Mouse (Mus musculus): Measurements from ENCODE around the gene Runx2. TPM values are rescaled to one million over a fixed set of nuclear protein-coding genes. Genes with fewer than 3 reads are reported as not detected.

Gene Runx2
- polyA plus RNA-seq, 1 experiment: 9.8 TPM

GRCm38 (mm10) chr17:44821940-44822339 lies 7.3 kb upstream of the Runx2 start:
- WGBS: 87% methylated on average over 5 of the region's 5 CpGs
- no peaks in the 10 kb centered on the region for H3K4me1 ChIP-seq (ENCODE audit: control insufficient read depth, insufficient read depth, insufficient read length, low read length)
- TF ChIP-seq CTCF (IDR thresholded peaks at IDR 0.05; ENCODE audit: extremely low read depth, insufficient read length, insufficient replicate concordance, low read depth, low read length) (no peak), POLR2A (IDR thresholded peaks at IDR 0.05; ENCODE audit: low read depth, low read length) (no peak)
- no peaks in the 10 kb centered on the region for H3K36me3 ChIP-seq (ENCODE audit: control insufficient read depth, insufficient read depth, low read length)
- no peaks in the 10 kb centered on the region for H3K27me3 ChIP-seq (ENCODE audit: control insufficient read depth, insufficient read depth, low read length)
- no peak overlapping the region for H3K4me3 ChIP-seq (ENCODE audit: low read depth, low read length)
- H3K27ac ChIP-seq (ENCODE audit: insufficient read depth, low read depth, low read length): no peak overlapping the region

- no peaks in the 10 kb centered on the region for H3K4me1 ChIP-seq (ENCODE audit: control insufficient read depth, insufficient read depth, insufficient read length, low read length)
- no peak overlapping the region for H3K4me3 ChIP-seq (ENCODE audit: low read depth, low read length)
- H3K27me3 ChIP-seq (ENCODE audit: control insufficient read depth, insufficient read depth, low read length): no peaks in the 10 kb centered on the region
- no peaks in the 10 kb centered on the region for H3K36me3 ChIP-seq (ENCODE audit: control insufficient read depth, insufficient read depth, low read length)
- 92% methylated on average over 4 of the region's 4 CpGs for WGBS
- no peak for TF ChIP-seq CTCF (IDR thresholded peaks at IDR 0.05; ENCODE audit: extremely low read depth, insufficient read length, insufficient replicate concordance, low read depth, low read length)
- TF ChIP-seq POLR2A (IDR thresholded peaks at IDR 0.05; ENCODE audit: low read depth, low read length): no peak
- H3K27ac ChIP-seq (ENCODE audit: insufficient read depth, low read depth, low read length): no peak overlapping the region
Observed at GRCm38 (mm10) chr17:44819816-44820215, 5.2 kb upstream of the Runx2 start.

GRCm38 (mm10) chr17:44818825-44819224 lies 4.2 kb upstream of the Runx2 start:
- TF ChIP-seq POLR2A (IDR thresholded peaks at IDR 0.05; ENCODE audit: low read depth, low read length) (no peak), CTCF (IDR thresholded peaks at IDR 0.05; ENCODE audit: extremely low read depth, insufficient read length, insufficient replicate concordance, low read depth, low read length) (no peak)
- 66% methylated on average over 2 of the region's 2 CpGs for WGBS

GRCm38 (mm10) chr17:44807031-44807430 lies 7.6 kb downstream of the Runx2 start:
- Histone ChIP-seq H3K27ac (ENCODE audit: insufficient read depth, low read depth, low read length) (no peak overlapping the region), H3K4me3 (ENCODE audit: low read depth, low read length) (no peak overlapping the region), H3K27me3 (ENCODE audit: control insufficient read depth, insufficient read depth, low read length) (no peaks in the 10 kb centered on the region), H3K4me1 (ENCODE audit: control insufficient read depth, insufficient read depth, insufficient read length, low read length) (no peaks in the 10 kb centered on the region), H3K36me3 (ENCODE audit: control insufficient read depth, insufficient read depth, low read length) (no peaks in the 10 kb centered on the region)
- WGBS: 93% methylated on average over 1 of the region's 1 CpGs
- TF ChIP-seq CTCF (IDR thresholded peaks at IDR 0.05; ENCODE audit: extremely low read depth, insufficient read length, insufficient replicate concordance, low read depth, low read length): no peak
- no peak for TF ChIP-seq POLR2A (IDR thresholded peaks at IDR 0.05; ENCODE audit: low read depth, low read length)

More at GRCm38 (mm10) chr17:44818825-44819224, 4.2 kb upstream of the Runx2 start:
- no peaks in the 10 kb centered on the region for H3K4me1 ChIP-seq (ENCODE audit: control insufficient read depth, insufficient read depth, insufficient read length, low read length)
- H3K27me3 ChIP-seq (ENCODE audit: control insufficient read depth, insufficient read depth, low read length): no peaks in the 10 kb centered on the region
- H3K4me3 ChIP-seq (ENCODE audit: low read depth, low read length): no peak overlapping the region
- no peaks in the 10 kb centered on the region for H3K36me3 ChIP-seq (ENCODE audit: control insufficient read depth, insufficient read depth, low read length)
- H3K27ac ChIP-seq (ENCODE audit: insufficient read depth, low read depth, low read length): no peak overlapping the region

- 28% methylated on average over 3 of the region's 3 CpGs for WGBS
Observed at GRCm38 (mm10) chr17:44797331-44797730, 17.3 kb downstream of the Runx2 start.

GRCm38 (mm10) chr17:44792218-44792917 lies 22.2 kb downstream of the Runx2 start:
- 86% methylated on average over 12 of the region's 12 CpGs for WGBS

More at GRCm38 (mm10) chr17:44797331-44797730, 17.3 kb downstream of the Runx2 start:
- H3K27me3 ChIP-seq (ENCODE audit: control insufficient read depth, insufficient read depth, low read length): no peaks in the 10 kb centered on the region
- no peaks in the 10 kb centered on the region for H3K4me1 ChIP-seq (ENCODE audit: control insufficient read depth, insufficient read depth, insufficient read length, low read length)
- H3K27ac ChIP-seq (ENCODE audit: insufficient read depth, low read depth, low read length): no peak overlapping the region
- TF ChIP-seq CTCF (IDR thresholded peaks at IDR 0.05; ENCODE audit: extremely low read depth, insufficient read length, insufficient replicate concordance, low read depth, low read length) (no peak), POLR2A (IDR thresholded peaks at IDR 0.05; ENCODE audit: low read depth, low read length) (no peak)
- no peak overlapping the region for H3K4me3 ChIP-seq (ENCODE audit: low read depth, low read length)
- no peaks in the 10 kb centered on the region; the same call in 1 of the 2 replicates for H3K36me3 ChIP-seq (ENCODE audit: control insufficient read depth, insufficient read depth, low read length)

GRCm38 (mm10) chr17:44788982-44789747 lies 25.4 kb downstream of the Runx2 start:
- no peak overlapping the region for H3K4me3 ChIP-seq (ENCODE audit: low read depth, low read length)
- H3K27me3 ChIP-seq (ENCODE audit: control insufficient read depth, insufficient read depth, low read length): no peaks in the 10 kb centered on the region
- 0 out of 2 replicates have a peak, but pooled peaks cover 3% of the 10 kb centered on the region for H3K36me3 ChIP-seq (ENCODE audit: control insufficient read depth, insufficient read depth, low read length)
- H3K27ac ChIP-seq (ENCODE audit: insufficient read depth, low read depth, low read length): no peak overlapping the region
- H3K4me1 ChIP-seq (ENCODE audit: control insufficient read depth, insufficient read depth, insufficient read length, low read length): no peaks in the 10 kb centered on the region
- no peak for TF ChIP-seq POLR2A (IDR thresholded peaks at IDR 0.05; ENCODE audit: low read depth, low read length)
- no peak for TF ChIP-seq CTCF (IDR thresholded peaks at IDR 0.05; ENCODE audit: extremely low read depth, insufficient read length, insufficient replicate concordance, low read depth, low read length)
- WGBS: 84% methylated on average over 5 of the region's 5 CpGs

More at GRCm38 (mm10) chr17:44792218-44792917, 22.2 kb downstream of the Runx2 start:
- H3K27me3 ChIP-seq (ENCODE audit: control insufficient read depth, insufficient read depth, low read length): no peaks in the 10 kb centered on the region
- H3K36me3 ChIP-seq (ENCODE audit: control insufficient read depth, insufficient read depth, low read length): peaks cover 3% of the 10 kb centered on the region; the same call in 1 of the 2 replicates
- no peaks in the 10 kb centered on the region for H3K4me1 ChIP-seq (ENCODE audit: control insufficient read depth, insufficient read depth, insufficient read length, low read length)
- no peak overlapping the region for H3K27ac ChIP-seq (ENCODE audit: insufficient read depth, low read depth, low read length)
- H3K4me3 ChIP-seq (ENCODE audit: low read depth, low read length): no peak overlapping the region
- TF ChIP-seq POLR2A (IDR thresholded peaks at IDR 0.05; ENCODE audit: low read depth, low read length) (no peak), CTCF (IDR thresholded peaks at IDR 0.05; ENCODE audit: extremely low read depth, insufficient read length, insufficient replicate concordance, low read depth, low read length) (no peak)
